Mouse (Mus musculus) mature B cell (primary cell): Measurements from ENCODE around the gene Ccr2.
"Not testable (repeated sequence)": the region's sequence is repeated elsewhere in the genome, so short reads cannot be mapped to it uniquely, and the experiment has no call there.

Experiments used
- in situ Hi-C: fragments of 300-500 bp; cut with MboI; formaldehyde crosslinking; loops from 2 replicates; pipeline ENCODE4 v1.14.3; 2019

The Ccr2 gene

GRCm38 (mm10) chr9:124118489-124118888, 16.7 kb downstream of the Ccr2 start:
- in situ Hi-C loops = no loop called here

GRCm38 (mm10) chr9:124121387-124122184, 19.8 kb downstream of the Ccr2 start, which contains the start of gene Ccr5:
Gene Ccr5 (plus strand): TSS chr9:124121543.
- in situ Hi-C loops = no loop called here

- in situ Hi-C loops = no loop called here
Observed at GRCm38 (mm10) chr9:124125576-124125975, 23.8 kb downstream of the Ccr2 start.

DNA sequence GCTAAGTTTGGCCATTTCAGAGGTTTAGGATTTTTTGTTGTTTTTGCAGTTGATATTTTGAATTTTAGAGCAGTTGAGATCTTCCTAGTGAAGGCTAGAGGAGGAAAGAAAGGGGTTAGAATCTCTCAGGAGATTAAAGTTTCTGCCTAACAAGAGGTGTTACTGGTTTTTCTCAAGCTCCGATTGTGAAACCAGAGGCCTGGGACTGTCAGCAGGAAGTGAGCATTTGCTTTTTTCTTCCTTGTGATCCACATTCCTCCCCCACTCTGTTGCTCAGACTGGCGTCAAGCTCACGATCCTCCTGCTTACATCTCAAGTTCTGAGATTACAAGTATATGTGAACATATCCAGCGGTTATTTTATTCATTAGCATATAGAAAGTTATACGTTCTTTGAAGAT, 24.6 kb downstream of the Ccr2 start:
- in situ Hi-C loops = no loop called here

GRCm38 (mm10) chr9:124127412-124127811, 25.7 kb downstream of the Ccr2 start:
- in situ Hi-C loops = no loop called here

- in situ Hi-C loops = no loop called here
Observed at GRCm38 (mm10) chr9:124128379-124128778, 26.6 kb downstream of the Ccr2 start.

DNA sequence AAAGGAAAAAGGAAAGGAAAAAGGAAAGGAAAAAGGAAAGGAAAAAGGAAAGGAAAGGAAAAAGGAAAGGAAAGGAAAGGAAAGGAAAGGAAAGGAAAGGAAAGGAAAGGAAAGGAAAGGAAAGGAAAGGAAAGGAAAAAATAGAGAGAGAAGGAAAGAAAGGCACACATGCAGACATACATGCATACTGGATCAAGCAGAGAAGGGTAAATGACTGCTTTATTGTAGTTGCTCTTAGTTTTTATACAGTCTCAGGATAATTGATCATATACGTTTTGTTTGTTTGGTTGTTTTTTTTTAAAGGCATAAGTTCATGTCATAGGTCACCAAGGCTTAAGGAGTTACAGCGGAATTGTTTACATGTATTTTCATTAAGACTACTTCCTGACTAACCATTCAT, 31.1 kb downstream of the Ccr2 start:
- in situ Hi-C loops = not testable (repeated sequence)

DNA sequence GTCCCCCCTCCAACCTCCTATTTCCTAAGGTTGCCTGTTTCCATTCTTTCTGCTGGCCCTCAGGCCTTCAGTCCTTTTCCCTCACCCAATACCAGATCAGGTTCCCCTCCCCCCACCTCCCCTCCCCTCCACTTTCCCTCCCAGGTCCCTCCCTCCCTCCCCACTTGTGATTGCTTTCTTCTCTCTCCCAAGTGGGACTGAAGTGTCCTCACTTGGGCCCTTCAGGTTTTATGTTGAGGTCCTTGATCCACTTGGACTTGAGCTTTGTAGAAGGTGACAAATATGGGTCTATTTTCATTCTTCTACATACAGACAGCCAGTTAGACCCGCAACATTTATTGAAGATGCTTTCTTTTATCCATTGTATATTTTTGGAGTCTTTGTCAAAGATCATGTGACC, 33.2 kb downstream of the Ccr2 start:
- in situ Hi-C loops = not testable (repeated sequence)

- in situ Hi-C loops = no loop called here
Observed at GRCm38 (mm10) chr9:124137619-124138018, 35.9 kb downstream of the Ccr2 start.

DNA sequence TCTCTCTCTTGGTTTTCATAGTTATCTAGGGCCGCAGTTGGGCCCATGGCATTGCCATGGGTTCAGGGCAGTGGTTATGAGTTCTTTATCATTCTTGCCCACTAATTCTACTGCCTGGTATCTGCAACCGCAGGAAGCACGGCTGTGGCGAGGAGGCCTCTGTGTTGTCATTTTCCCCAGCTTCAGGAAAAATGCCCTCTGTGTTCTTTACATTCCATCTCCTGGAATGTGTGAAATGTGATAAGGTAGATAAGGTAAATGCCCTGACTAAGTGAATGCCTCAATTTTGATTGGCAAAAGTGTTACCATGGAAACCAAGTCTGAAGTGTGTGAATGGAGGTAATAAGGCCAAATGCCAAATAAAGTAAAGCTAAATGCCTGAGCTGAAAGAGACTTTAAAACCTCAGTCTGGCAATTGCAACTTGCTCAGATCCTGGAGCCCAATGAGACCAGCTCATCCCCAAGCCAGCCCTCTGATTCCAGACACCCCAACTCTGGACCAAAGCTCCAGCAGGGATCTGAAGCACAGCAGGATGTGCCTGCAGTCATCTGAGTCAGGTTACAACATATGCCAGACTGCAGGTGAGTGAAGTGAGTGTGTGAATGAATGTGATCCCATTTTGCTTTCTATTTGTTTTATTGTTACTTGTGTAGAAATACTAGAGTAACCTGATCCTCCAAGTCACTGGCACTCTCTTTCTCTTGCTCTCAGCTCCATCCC, 36.5 kb downstream of the Ccr2 start:
- in situ Hi-C loops = no loop called here

GRCm38 (mm10) chr9:124143678-124144077, 41.9 kb downstream of the Ccr2 start:
- in situ Hi-C loops = no loop called here

- in situ Hi-C loops = no loop called here
Observed at GRCm38 (mm10) chr9:124146307-124146706, 44.6 kb downstream of the Ccr2 start.
